Mouse (Mus musculus) olfactory bulb, adult 2 months (tissue): Measurements from ENCODE around the gene Stk24. TPM values are rescaled to one million over a fixed set of nuclear protein-coding genes. Genes with fewer than 3 reads are reported as not detected.

Source experiments
- H3K27ac ChIP-seq: fragments of 200-500 bp; 2 replicates; pipeline ENCODE4 v1.5.1; 2012; ENCODE audit warnings: low read depth, low read length; ENCODE audit not compliant: insufficient read depth
- H3K4me1 ChIP-seq: fragments of 200-500 bp; 2 replicates; pipeline ENCODE4 v1.6.1; 2012; ENCODE audit warnings: low read length; ENCODE audit not compliant: control insufficient read depth, insufficient read depth
- H3K4me3 ChIP-seq: fragments of 200-500 bp; 2 replicates; pipeline ENCODE4 v1.5.1; 2012; ENCODE audit warnings: mild to moderate bottlenecking, low read depth, low read length, moderate library complexity; ENCODE audit not compliant: insufficient read depth
- CTCF ChIP-seq: fragments of 200-500 bp; IDR thresholded peaks from 2 replicates; pipeline ENCODE4 v1.5.1; 2012; ENCODE audit warnings: low read depth, mild to moderate bottlenecking, low read length, moderate library complexity; ENCODE audit not compliant: insufficient read depth
- POLR2A ChIP-seq: fragments of 200-500 bp; IDR thresholded peaks from 2 replicates; pipeline ENCODE4 v1.6.1; 2012; ENCODE audit warnings: mild to moderate bottlenecking, low read depth, low read length, moderate library complexity; ENCODE audit not compliant: insufficient read depth
- WGBS: fragments of 180-500 bp; shearing (Covaris S2); methylation state at CpG from one replicate; pipeline ENCODE4 v1.1.7; 2018; 5-methylcytosine and 5-hydroxymethylcytosine counted together
- polyA plus RNA-seq: library from polyadenylated mRNA; stranded (reverse); fragments of >200 nt; gene quantifications from 2 replicates; pipeline ENCODE4 v1.2.4, GENCODE M21; 2012; ENCODE audit warnings: low replicate concordance; ENCODE audit not compliant: missing spikeins, insufficient read depth, insufficient read length

Stk24 gene
- polyA plus RNA-seq, 1 experiment = not detected

- H3K4me3 ChIP-seq = no peak overlapping the region
- no peak for TF ChIP-seq CTCF
- no peak for TF ChIP-seq POLR2A
- WGBS = 85% methylated on average over 8 of the region's 8 CpGs
- no peak overlapping the region for H3K27ac ChIP-seq
- H3K4me1 ChIP-seq = peaks cover 29% of the 10 kb centered on the region
Measured at GRCm38 (mm10) chr14:121267801-121268200, 112.0 kb downstream of the Stk24 start.

GRCm38 (mm10) chr14:121264453-121264852 is 115.4 kb downstream of the Stk24 start:
- Histone ChIP-seq H3K4me1 (peaks cover 27% of the 10 kb centered on the region), H3K4me3 (no peak overlapping the region), H3K27ac (no peak overlapping the region)
- TF ChIP-seq POLR2A (no peak), CTCF (no peak)
- 56% methylated on average over 6 of the region's 6 CpGs for WGBS

GRCm38 (mm10) chr14:121263912-121264311 is 115.9 kb downstream of the Stk24 start:
- Histone ChIP-seq H3K4me1 (peaks cover 31% of the 10 kb centered on the region), H3K4me3 (no peak overlapping the region), H3K27ac (no peak overlapping the region)
- 66% methylated on average over 2 of the region's 2 CpGs for WGBS
- TF ChIP-seq POLR2A (no peak), CTCF (no peak)

- H3K4me3 ChIP-seq = no peak overlapping the region
- TF ChIP-seq CTCF (no peak), POLR2A (no peak)
- H3K27ac ChIP-seq = no peak overlapping the region
- peaks cover 32% of the 10 kb centered on the region for H3K4me1 ChIP-seq
- 79% methylated on average over 4 of the region's 4 CpGs for WGBS
Measured at GRCm38 (mm10) chr14:121262606-121263005, 117.2 kb downstream of the Stk24 start.

- 62% methylated on average over 5 of the region's 5 CpGs for WGBS
- Histone ChIP-seq H3K4me3 (no peak overlapping the region), H3K4me1 (peaks cover 39% of the 10 kb centered on the region), H3K27ac (no peak overlapping the region)
- no peak for TF ChIP-seq CTCF
- no peak for TF ChIP-seq POLR2A
Measured at GRCm38 (mm10) chr14:121261229-121261879, 118.5 kb downstream of the Stk24 start.

- Histone ChIP-seq H3K4me1 (peaks cover 36% of the 10 kb centered on the region), H3K4me3 (no peak overlapping the region), H3K27ac (no peak overlapping the region)
- 49% methylated on average over 7 of the region's 7 CpGs for WGBS
- TF ChIP-seq POLR2A (no peak), CTCF (no peak)
Measured at GRCm38 (mm10) chr14:121259789-121260188, 120.0 kb downstream of the Stk24 start.

GRCm38 (mm10) chr14:121259332-121259731 is 120.5 kb downstream of the Stk24 start:
- Histone ChIP-seq H3K4me1 (peaks cover 33% of the 10 kb centered on the region), H3K4me3 (no peak overlapping the region), H3K27ac (no peak overlapping the region)
- WGBS = 57% methylated on average over 11 of the region's 11 CpGs
- TF ChIP-seq CTCF (no peak), POLR2A (no peak)

- TF ChIP-seq CTCF (no peak), POLR2A (no peak)
- Histone ChIP-seq H3K4me3 (no peak overlapping the region), H3K27ac (peak overlapping the region; percentile 78), H3K4me1 (peaks cover 24% of the 10 kb centered on the region)
- 42% methylated on average over 7 of the region's 7 CpGs for WGBS
Measured at GRCm38 (mm10) chr14:121256896-121257295, 122.9 kb downstream of the Stk24 start.

- peak overlapping the region; percentile 1; the same call in 1 of the 2 replicates for H3K27ac ChIP-seq
- TF ChIP-seq CTCF (no peak), POLR2A (no peak)
- 88% methylated on average over 13 of the region's 13 CpGs for WGBS
Measured at GRCm38 (mm10) chr14:121255469-121255868, 124.3 kb downstream of the Stk24 start.

More at GRCm38 (mm10) chr14:121255469-121255868, 124.3 kb downstream of the Stk24 start:
- peaks cover 27% of the 10 kb centered on the region for H3K4me1 ChIP-seq
- H3K4me3 ChIP-seq = no peak overlapping the region
